ENCODE assay signal across 21 mouse cellular contexts in the genomic region with DNA sequence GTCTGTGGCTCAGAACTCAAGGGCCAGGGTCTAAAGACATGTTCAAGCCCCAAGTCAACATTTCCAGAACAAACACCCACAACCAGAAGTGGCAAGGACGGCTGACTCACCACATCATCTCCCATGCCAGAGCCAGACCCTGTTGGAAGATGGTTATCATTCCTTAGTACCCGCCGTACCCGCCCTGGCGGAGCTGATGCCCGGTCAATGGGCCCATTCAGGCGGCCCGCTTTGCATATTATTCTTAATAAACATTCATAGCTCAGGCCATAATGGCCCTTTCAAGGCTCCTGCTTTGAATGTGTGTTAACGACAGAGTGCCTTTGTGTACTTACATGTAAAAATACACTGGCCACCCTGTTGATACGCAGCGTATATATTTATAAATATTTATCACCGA. TPM values are rescaled to one million over a fixed set of nuclear protein-coding genes. Genes with fewer than 3 reads are reported as not detected.
A peak's percentile ranks its signal among the peaks of the same experiment; 100 is the strongest.
DNase-seq lines count a peak whose midpoint lies in the region; ATAC-seq lines count a peak whose summit lies in the region.
"Had no signal": no experiment of that assay in that cellular context is flagged by ENCODE, and none has a peak within 500 bp of the region (broad histone marks: within the 10 kb centered on the region; RNA-seq: fewer than 3 reads in every experiment).

No protein-coding gene starts in this region.

- H3K36me3 ChIP-seq in embryonic facial prominence, embryonic 13.5 days: no peaks in the 10 kb centered on the region
- H3K36me3 ChIP-seq in embryonic facial prominence, embryonic 10.5 days (replicated peaks): no peaks in the 10 kb centered on the region
- no peaks in the 10 kb centered on the region for H3K36me3 ChIP-seq in limb, embryonic 12.5 days
- no peaks in the 10 kb centered on the region for H3K36me3 ChIP-seq in limb, embryonic 10.5 days
- H3K36me3 ChIP-seq in embryonic facial prominence, embryonic 14.5 days (ENCODE audit: control insufficient read depth, insufficient read depth, low read length): no peaks in the 10 kb centered on the region
- H3K36me3 ChIP-seq: heart, embryonic 15.5 days had no signal

- no peak overlapping the region for H3K27ac ChIP-seq in embryonic facial prominence, embryonic 13.5 days
- no peak overlapping the region for H3K27ac ChIP-seq in embryonic facial prominence, embryonic 10.5 days (replicated peaks)
- 0 out of 2 replicates have a peak overlapping the region, but pooled peaks have one; percentile 12 for H3K27ac ChIP-seq in limb, embryonic 12.5 days
- no peak overlapping the region for H3K27ac ChIP-seq in limb, embryonic 10.5 days
- H3K27ac ChIP-seq in embryonic facial prominence, embryonic 14.5 days (replicated peaks; ENCODE audit: low read depth, low read length): no peak overlapping the region
- H3K27ac ChIP-seq: forebrain, embryonic 13.5 days; heart, adult 2 months; heart, embryonic 15.5 days; hindbrain, embryonic 14.5 days had no signal

- no peak overlapping the region for H3K9ac ChIP-seq in embryonic facial prominence, embryonic 13.5 days
- H3K9ac ChIP-seq in limb, embryonic 12.5 days (replicated peaks): no peak overlapping the region
- no peak overlapping the region for H3K9ac ChIP-seq in embryonic facial prominence, embryonic 14.5 days (ENCODE audit: low read depth, low read length)
- H3K9ac ChIP-seq: forebrain, embryonic 13.5 days; forebrain, postnatal 0 days; heart, embryonic 15.5 days; hindbrain, embryonic 14.5 days had no signal

- peaks cover 4% of the 10 kb centered on the region; the same call in 1 of the 2 replicates for H3K27me3 ChIP-seq in embryonic facial prominence, embryonic 13.5 days
- peaks cover 67% of the 10 kb centered on the region for H3K27me3 ChIP-seq in embryonic facial prominence, embryonic 10.5 days (replicated peaks; ENCODE audit: low read depth, poor library complexity, severe bottlenecking)
- peaks cover 57% of the 10 kb centered on the region for H3K27me3 ChIP-seq in limb, embryonic 12.5 days
- H3K27me3 ChIP-seq in limb, embryonic 10.5 days (ENCODE audit: low read depth, poor library complexity, severe bottlenecking): peaks cover 81% of the 10 kb centered on the region
- no peaks in the 10 kb centered on the region for H3K27me3 ChIP-seq in embryonic facial prominence, embryonic 14.5 days (replicated peaks; ENCODE audit: control insufficient read depth, insufficient read depth, low read length)
- H3K27me3 ChIP-seq: heart, embryonic 15.5 days had no signal

- H3K4me3 ChIP-seq in embryonic facial prominence, embryonic 13.5 days: no peak overlapping the region
- no peak overlapping the region for H3K4me3 ChIP-seq in embryonic facial prominence, embryonic 10.5 days
- H3K4me3 ChIP-seq in limb, embryonic 12.5 days (replicated peaks): no peak overlapping the region
- H3K4me3 ChIP-seq in limb, embryonic 10.5 days: no peak overlapping the region
- no peak overlapping the region for H3K4me3 ChIP-seq in embryonic facial prominence, embryonic 14.5 days (ENCODE audit: low read depth, low read length)
- H3K4me3 ChIP-seq: forebrain, embryonic 13.5 days; heart, adult 2 months; heart, embryonic 15.5 days had no signal

- 70% methylated on average over 12 of the region's 12 CpGs for WGBS in embryonic facial prominence, embryonic 13.5 days
- WGBS in embryonic facial prominence, embryonic 10.5 days: 73% methylated on average over 12 of the region's 12 CpGs
- 80% methylated on average over 12 of the region's 12 CpGs for WGBS in limb, embryonic 12.5 days
- WGBS in limb, embryonic 10.5 days: 86% methylated on average over 12 of the region's 12 CpGs
- 68% methylated on average over 12 of the region's 12 CpGs for WGBS in embryonic facial prominence, embryonic 14.5 days

- 0 out of 2 replicates have a peak, but pooled peaks have one; percentile 41 for ATAC-seq in embryonic facial prominence, embryonic 13.5 days (ENCODE audit: insufficient number of reproducible peaks, insufficient read depth, low FRiP score, low TSS enrichment, low read depth)
- no peak for ATAC-seq in limb, embryonic 12.5 days (ENCODE audit: insufficient number of reproducible peaks, insufficient read depth, low FRiP score, low TSS enrichment, low read depth)
- ATAC-seq in embryonic facial prominence, embryonic 14.5 days (ENCODE audit: low read depth): peak; percentile 51; the same call in 1 of the 2 replicates
- ATAC-seq: CD4-positive, CD25-positive, alpha-beta regulatory T cell, adult 4 months; forebrain, embryonic 13.5 days; forebrain, postnatal 0 days had no signal

- no peaks in the 10 kb centered on the region for H3K9me3 ChIP-seq in embryonic facial prominence, embryonic 13.5 days
- peaks cover 6% of the 10 kb centered on the region; the same call in 1 of the 2 replicates for H3K9me3 ChIP-seq in embryonic facial prominence, embryonic 10.5 days
- H3K9me3 ChIP-seq in limb, embryonic 12.5 days: no peaks in the 10 kb centered on the region
- H3K9me3 ChIP-seq in limb, embryonic 10.5 days (replicated peaks): no peaks in the 10 kb centered on the region
- H3K9me3 ChIP-seq in embryonic facial prominence, embryonic 14.5 days (ENCODE audit: control insufficient read depth, low read length): no peaks in the 10 kb centered on the region
- H3K9me3 ChIP-seq: forebrain, embryonic 13.5 days; heart, embryonic 15.5 days had no signal

- DNase-seq in embryonic facial prominence, embryonic 10.5 days (ENCODE audit: low spot score): no peak
- DNase-seq in limb, embryonic 10.5 days (ENCODE audit: low spot score): no peak
- DNase-seq in embryonic facial prominence, embryonic 14.5 days (ENCODE audit: low spot score): peak; percentile 60
- no peak for DNase-seq in cerebellum, adult 11-12 months
- no peak for DNase-seq in c-Kit-positive CD71-positive TER-119-positive erythroid progenitor cells, embryonic 14.5 days (ENCODE audit: low spot score)
- DNase-seq: adrenal gland, adult 2 months; B cell, adult 2 months; cerebellum, adult 2 months; cerebellum, postnatal 10 days; forebrain, postnatal 0 days; gastrocnemius, postnatal 14 days; heart, adult 2 months; heart, postnatal 14 days had no signal

- H3K4me1 ChIP-seq in embryonic facial prominence, embryonic 13.5 days: peaks cover 9% of the 10 kb centered on the region; the same call in 1 of the 2 replicates
- H3K4me1 ChIP-seq in embryonic facial prominence, embryonic 10.5 days: peaks cover 38% of the 10 kb centered on the region
- H3K4me1 ChIP-seq in limb, embryonic 12.5 days (replicated peaks): peaks cover 15% of the 10 kb centered on the region
- peaks cover 29% of the 10 kb centered on the region for H3K4me1 ChIP-seq in limb, embryonic 10.5 days
- H3K4me1 ChIP-seq in embryonic facial prominence, embryonic 14.5 days (ENCODE audit: control insufficient read depth, insufficient read depth, low read length): 0 out of 2 replicates have a peak, but pooled peaks cover 7% of the 10 kb centered on the region

- no peak overlapping the region for H3K4me2 ChIP-seq in embryonic facial prominence, embryonic 13.5 days
- no peak overlapping the region for H3K4me2 ChIP-seq in limb, embryonic 12.5 days
- H3K4me2 ChIP-seq in embryonic facial prominence, embryonic 14.5 days (ENCODE audit: low read depth, low read length): no peak overlapping the region
- H3K4me2 ChIP-seq: forebrain, embryonic 13.5 days; heart, embryonic 11.5 days; heart, embryonic 15.5 days; hindbrain, embryonic 14.5 days had no signal

RNA-seq across cellular contexts. Expression of a gene that starts 29.6 kb away (rescaled TPM):
- polyA plus RNA-seq in embryonic facial prominence, embryonic 13.5 days (2015; fragmentation: Nextera tagmentation; extraction: Ambion mirVana): 0.50 and 0.58 TPM in 2 replicates
- polyA plus RNA-seq in embryonic facial prominence, embryonic 10.5 days (2016; fragmentation: Nextera tagmentation; extraction: Ambion mirVana): 0.87 and 1.5 TPM in 2 replicates
- 2.0 and 2.3 TPM in 2 replicates for polyA plus RNA-seq in limb, embryonic 12.5 days (2016; fragmentation: Nextera tagmentation; extraction: Ambion mirVana)
- 2.2 and 2.9 TPM in 2 replicates for polyA plus RNA-seq in limb, embryonic 10.5 days (2016; fragmentation: Nextera tagmentation; extraction: Ambion mirVana)
- polyA plus RNA-seq in embryonic facial prominence, embryonic 14.5 days (2014; fragmentation: Nextera tagmentation; extraction: Ambion mirVana): 3.3 and 3.6 TPM in 2 replicates
- polyA plus RNA-seq: adrenal gland, adult 2 months; CD4-positive, CD25-positive, alpha-beta regulatory T cell, adult 4 months had no signal

RNA-seq across cellular contexts. Expression of a gene that starts 46.5 kb away (rescaled TPM):
- not detected in 2 replicates for polyA plus RNA-seq in embryonic facial prominence, embryonic 13.5 days (2015; fragmentation: Nextera tagmentation; extraction: Ambion mirVana)
- not detected in 2 replicates for polyA plus RNA-seq in embryonic facial prominence, embryonic 10.5 days (2016; fragmentation: Nextera tagmentation; extraction: Ambion mirVana)
- not detected in 2 replicates for polyA plus RNA-seq in limb, embryonic 12.5 days (2016; fragmentation: Nextera tagmentation; extraction: Ambion mirVana)
- not detected in 2 replicates for polyA plus RNA-seq in limb, embryonic 10.5 days (2016; fragmentation: Nextera tagmentation; extraction: Ambion mirVana)
- polyA plus RNA-seq in embryonic facial prominence, embryonic 14.5 days (2014; fragmentation: Nextera tagmentation; extraction: Ambion mirVana): 0.14 and 0.26 TPM in 2 replicates
- polyA plus RNA-seq: CD4-positive, CD25-positive, alpha-beta regulatory T cell, adult 4 months; embryonic facial prominence, embryonic 11.5 days; forebrain, embryonic 13.5 days; forebrain, postnatal 0 days; heart, adult 2 months; heart, embryonic 15.5 days; hindbrain, embryonic 14.5 days had no signal
